Mouse (Mus musculus): ENCODE measurements at regions not wholly inside any gene's neighbourhood (a gene's known extent, or its start where the extent isn't known, plus 50 kb on each side); places are given as distances from the start of the nearest gene placed in this dataset.

GRCm38 (mm10) chr8:26507611-26508070 lies 388.3 kb downstream of the Gm45692 start:
- DNase-seq (ENCODE audit: low read depth, low spot score), result no peak

GRCm38 (mm10) chr8:26509254-26509653 lies 389.9 kb downstream of the Gm45692 start:
- no peak for DNase-seq (ENCODE audit: low read depth, low spot score)

GRCm38 (mm10) chr8:26513001-26513400 lies 393.7 kb downstream of the Gm45692 start:
- DNase-seq (ENCODE audit: low read depth, low spot score), result no peak

DNA sequence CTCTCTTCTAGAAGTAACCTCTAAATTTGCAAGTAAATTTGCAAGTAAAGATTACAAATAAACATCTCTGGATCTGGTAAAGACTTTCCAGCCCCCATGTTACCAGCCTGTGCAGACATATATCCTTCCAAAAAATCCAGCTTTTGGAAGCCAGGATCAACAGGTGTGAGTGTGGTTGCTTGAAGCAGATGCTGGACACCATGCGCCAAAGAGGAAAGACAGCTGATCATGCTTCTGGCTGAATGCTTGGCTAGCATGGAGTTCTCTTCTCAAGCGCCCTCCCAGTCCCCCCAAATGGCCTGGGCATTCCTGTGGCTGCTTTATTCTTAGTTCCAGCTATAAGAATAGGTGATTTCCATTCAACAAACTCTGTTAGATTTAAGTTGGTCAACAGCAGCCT lies 404.9 kb downstream of the Gm45692 start:
- DNase-seq (ENCODE audit: low read depth, low spot score), result no peak

- DNase-seq (ENCODE audit: low read depth, low spot score), result no peak
These were observed 407.3 kb downstream of the Gm45692 start for GRCm38 (mm10) chr8:26526474-26527185.

DNA sequence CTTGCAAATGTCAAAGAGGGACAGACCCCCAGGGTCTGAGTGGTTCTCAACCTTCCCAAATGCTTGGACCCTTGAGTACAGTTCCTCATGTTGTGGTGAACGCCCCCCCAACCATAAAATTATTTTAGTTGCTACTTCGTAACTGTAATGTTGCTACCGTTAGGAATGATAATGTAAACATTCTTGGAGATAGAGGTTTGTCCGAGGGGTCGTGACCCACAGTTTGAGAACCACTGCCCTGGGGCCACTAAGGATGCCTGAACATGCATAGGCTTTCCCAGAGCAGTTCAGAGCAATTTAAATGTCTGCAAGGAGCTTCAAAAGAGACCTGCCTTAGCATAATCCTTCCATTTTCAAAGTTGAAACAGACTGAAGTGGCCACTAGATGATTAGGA lies 407.8 kb downstream of the Gm45692 start:
- DNase-seq (ENCODE audit: low read depth, low spot score), result no peak

DNA sequence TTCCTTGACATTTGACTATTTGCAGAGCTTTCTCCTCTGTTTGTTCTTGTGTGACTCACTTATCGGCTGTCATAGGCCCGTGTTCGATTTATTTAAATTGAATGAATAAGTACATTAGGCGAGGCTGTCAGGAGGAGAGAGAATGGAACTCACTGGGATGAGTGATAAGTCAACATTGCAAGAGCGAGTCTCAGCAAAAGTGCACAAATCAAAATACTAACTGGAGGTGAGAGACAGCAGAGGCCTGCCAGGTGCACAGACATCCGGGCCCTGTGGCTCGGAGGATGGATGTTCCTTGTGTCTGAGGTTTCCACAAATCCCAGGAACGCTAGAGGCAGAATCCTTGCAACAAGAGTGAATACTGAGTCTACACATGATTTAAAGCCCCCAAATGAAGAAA lies 410.6 kb downstream of the Gm45692 start:
- no peak for DNase-seq (ENCODE audit: low read depth, low spot score)

- DNase-seq (ENCODE audit: low read depth, low spot score), result no peak
These were observed 414.4 kb downstream of the Gm45692 start for GRCm38 (mm10) chr8:26533444-26534421.

DNA sequence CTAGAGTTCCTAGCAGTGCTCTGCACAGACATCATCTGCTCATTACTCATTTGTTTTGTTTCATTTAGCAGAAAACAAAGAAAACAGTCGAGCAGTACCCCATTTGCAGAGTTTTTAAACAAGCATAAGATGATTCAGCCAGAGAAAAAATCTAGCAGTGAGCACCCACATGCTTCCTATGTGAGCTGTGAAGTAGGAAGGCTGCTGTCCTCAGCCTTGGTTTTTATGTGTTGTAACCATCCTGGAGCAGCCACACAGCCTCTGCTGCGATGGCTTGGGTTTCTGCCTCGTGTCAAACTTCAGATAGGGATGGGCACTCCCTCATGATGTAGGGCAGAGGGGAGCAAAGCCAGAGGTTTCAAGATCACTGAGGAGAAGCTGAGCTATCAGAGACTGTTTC lies 416.5 kb downstream of the Gm45692 start:
- no peak for DNase-seq (ENCODE audit: low read depth, low spot score)

DNA sequence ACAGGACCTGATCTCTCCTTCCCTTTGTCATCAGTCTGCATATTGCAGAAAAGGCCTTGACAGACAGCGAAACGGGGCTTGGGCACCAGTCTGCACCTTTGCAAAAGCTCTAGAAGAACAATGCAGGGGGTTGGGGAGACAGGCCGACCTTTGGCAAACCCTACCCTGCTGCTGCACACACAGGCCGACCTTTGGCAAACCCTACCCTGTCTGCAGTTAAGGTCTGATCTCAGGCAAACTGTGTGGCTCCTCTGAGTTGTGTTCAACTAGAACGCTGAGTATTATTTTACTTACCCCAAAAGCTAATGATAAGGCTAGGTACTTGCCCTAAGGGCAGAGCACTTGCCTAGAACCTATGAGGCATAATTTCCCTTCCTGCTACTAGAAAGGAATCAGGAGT lies 423.4 kb upstream of the Zfp703 start:
- no peak for DNase-seq (ENCODE audit: low read depth, low spot score)

DNA sequence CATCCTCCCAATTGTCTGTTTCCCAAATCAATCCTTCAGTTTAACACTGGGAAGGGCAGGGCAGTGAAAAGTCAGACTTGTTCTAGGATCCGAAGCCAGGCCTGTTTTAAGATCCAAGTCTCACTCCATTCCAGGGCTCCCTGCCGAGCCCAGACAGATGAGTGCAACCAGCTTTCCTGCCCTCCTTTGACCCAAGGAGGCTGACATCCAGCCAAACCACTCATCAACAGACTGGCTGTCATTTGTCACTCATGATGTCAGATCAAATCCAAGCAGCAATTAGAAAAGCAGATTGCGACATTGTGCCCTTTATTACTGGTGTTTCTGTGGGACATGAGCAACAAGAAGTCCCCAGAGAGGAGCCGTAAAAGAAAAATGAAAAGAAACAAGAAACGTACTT lies 417.9 kb upstream of the Zfp703 start:
- no peak for DNase-seq (ENCODE audit: low read depth, low spot score)

GRCm38 (mm10) chr8:26563151-26563550 lies 414.0 kb upstream of the Zfp703 start:
- no peak for DNase-seq (ENCODE audit: low read depth, low spot score)

GRCm38 (mm10) chr8:26564254-26564653 lies 412.9 kb upstream of the Zfp703 start:
- DNase-seq (ENCODE audit: low read depth, low spot score), result no peak

GRCm38 (mm10) chr8:26568423-26569060 lies 408.6 kb upstream of the Zfp703 start:
- peak; percentile 54 for DNase-seq (ENCODE audit: low read depth, low spot score)

- DNase-seq (ENCODE audit: low read depth, low spot score), result no peak
These were observed 388.3 kb upstream of the Zfp703 start for GRCm38 (mm10) chr8:26588841-26589240.

DNA sequence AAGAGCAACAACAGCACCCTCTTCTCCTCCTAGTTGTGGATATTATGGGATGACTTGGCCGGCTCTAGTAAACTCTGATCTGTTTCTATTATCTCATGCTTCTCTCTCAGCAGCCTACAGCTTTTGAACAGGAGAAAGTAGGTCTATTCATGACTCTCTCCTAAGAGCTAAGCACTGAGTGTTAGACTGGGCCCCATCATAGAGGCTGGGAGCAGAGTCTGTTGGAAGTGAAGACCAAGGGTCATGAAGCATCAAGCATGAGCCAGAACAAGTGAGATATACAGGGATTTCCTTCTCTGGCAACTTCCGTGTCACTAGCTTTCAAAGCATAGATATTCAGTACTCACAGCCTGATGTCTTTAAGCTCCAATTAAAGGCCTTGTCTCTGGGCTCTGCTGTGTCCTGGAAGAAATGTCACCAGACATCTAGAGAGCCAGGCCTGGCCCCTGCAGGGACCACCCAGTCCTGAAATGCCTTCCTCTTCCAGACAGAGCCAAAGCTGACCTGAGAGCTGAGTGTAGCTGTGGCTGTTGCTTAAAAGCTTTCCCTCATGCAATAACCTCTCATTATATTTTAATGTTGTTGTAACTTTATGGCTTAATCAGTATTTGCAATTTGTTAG lies 386.4 kb upstream of the Zfp703 start:
- DNase-seq (ENCODE audit: low read depth, low spot score), result no peak

- no peak for DNase-seq (ENCODE audit: low read depth, low spot score)
These were observed 385.9 kb upstream of the Zfp703 start for GRCm38 (mm10) chr8:26591266-26591665.

DNA sequence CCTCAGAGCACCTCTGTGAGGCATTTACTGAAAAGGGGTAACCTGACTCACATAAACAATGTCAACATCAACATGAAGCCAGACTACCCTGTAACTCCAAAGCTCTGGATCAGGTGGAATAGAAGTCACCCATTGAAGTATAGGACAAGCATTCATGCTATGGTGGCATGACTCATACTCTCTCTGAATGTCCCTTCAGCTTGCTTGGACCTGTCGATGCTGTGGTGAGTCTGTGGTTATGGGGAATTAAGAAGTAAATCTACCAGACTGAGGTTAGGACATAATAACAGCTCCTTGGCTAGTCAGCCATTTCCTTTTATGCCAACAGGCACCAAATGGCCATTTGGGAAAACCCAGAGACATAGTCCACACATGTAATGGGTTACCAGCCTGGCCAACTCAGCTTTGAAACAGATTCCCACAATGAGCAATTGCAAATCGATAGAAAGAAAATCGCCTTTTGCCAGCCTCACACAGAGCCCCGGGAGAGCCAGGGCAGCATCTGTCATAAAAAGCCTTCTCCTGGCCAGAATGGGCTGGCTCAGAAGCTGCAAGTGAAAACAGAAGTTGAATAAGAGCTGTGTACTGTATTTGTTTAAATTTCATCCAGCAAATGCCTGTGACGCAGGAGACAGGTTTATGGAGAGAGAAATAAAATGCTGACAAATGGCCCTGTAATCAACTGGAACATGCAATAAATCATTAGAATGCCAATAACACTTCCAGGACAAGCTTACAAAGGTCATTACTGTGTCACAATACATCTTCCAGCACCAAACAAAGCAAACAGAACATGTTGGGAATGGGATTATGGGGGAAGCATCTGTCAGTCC lies 383.4 kb upstream of the Zfp703 start:
- no peak for DNase-seq (ENCODE audit: low read depth, low spot score)

GRCm38 (mm10) chr8:26594369-26594920 lies 382.7 kb upstream of the Zfp703 start:
- DNase-seq (ENCODE audit: low read depth, low spot score), result no peak

DNA sequence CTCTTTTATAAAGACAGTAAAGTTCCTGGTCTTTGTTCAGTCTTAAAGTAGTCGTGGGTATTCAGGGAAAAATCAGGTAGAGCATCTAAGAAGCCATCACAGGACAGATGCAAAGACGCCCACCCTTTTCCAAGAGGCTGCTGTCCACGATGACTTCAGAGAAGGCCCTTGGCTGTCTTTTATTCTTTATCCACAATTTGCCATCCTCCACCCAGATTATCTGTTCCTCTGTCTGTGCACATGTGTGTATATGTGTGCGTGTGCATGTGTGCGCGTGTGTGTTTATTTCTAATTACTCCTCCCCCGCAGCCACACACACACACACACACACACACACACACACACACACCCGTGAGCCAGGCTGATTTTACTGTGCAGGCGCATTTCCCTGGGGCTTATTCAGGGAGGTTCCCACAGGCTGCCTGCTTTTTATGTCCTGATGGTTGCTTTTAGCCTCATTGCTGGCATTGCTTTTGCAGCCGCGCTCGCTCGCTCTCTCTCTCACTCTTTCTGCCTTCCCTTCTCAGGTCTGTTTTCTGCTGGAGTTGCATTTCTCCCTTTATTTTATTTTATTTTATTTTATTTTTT lies 381.6 kb upstream of the Zfp703 start:
- DNase-seq (ENCODE audit: low read depth, low spot score), result no peak

Data from A20 (cell line).